Mouse (Mus musculus) myocyte (in vitro differentiated cells): ENCODE data around the gene Olfr1230.

Experiments used
- E2F4 ChIP-seq: IDR thresholded peaks from one replicate; pipeline ENCODE4 v1.6.1; 2011; ENCODE audit warnings: mild to moderate bottlenecking, control low read depth, moderate library complexity; ENCODE audit not compliant: insufficient read depth
- MAX ChIP-seq: IDR thresholded peaks from one replicate; pipeline ENCODE4 v1.6.1; 2011; ENCODE audit warnings: low read depth, mild to moderate bottlenecking, control low read depth
- MYOG ChIP-seq, 3 experiments: IDR thresholded peaks; one replicate each; pipeline ENCODE4 v1.6.1; 2011; ENCODE audit warnings: control low read depth in 2 of 3, low read depth in 2 of 3, mild to moderate bottlenecking in 2 of 3; ENCODE audit not compliant: insufficient read length in 2 of 3, control insufficient read depth in 1 of 3, insufficient read depth in 1 of 3
- POLR2A ChIP-seq: IDR thresholded peaks from one replicate; pipeline ENCODE4 v1.6.1; 2011; ENCODE audit warnings: low read depth, mild to moderate bottlenecking, control low read depth, moderate library complexity; ENCODE audit not compliant: insufficient read length
- TCF12 ChIP-seq: IDR thresholded peaks from one replicate; pipeline ENCODE4 v1.6.1; 2011; ENCODE audit warnings: mild to moderate bottlenecking, control low read depth; ENCODE audit not compliant: poor library complexity, insufficient read depth, severe bottlenecking
- TCF3 ChIP-seq: IDR thresholded peaks from one replicate; pipeline ENCODE4 v1.6.1; 2011; ENCODE audit warnings: low read depth, control low read depth; ENCODE audit not compliant: insufficient read length
- USF1 ChIP-seq: IDR thresholded peaks from one replicate; pipeline ENCODE4 v1.6.1; 2011; ENCODE audit warnings: low read depth, mild to moderate bottlenecking, control low read depth, moderate library complexity

GRCm38 (mm10) chr2:89342298-89342697 lies 45.2 kb upstream of the Olfr1230 start, which contains the start of gene Olfr1233:
- no peak for TF ChIP-seq MAX
- TF ChIP-seq USF1, result no peak
- TF ChIP-seq TCF3, result no peak
- TF ChIP-seq E2F4, result no peak
- TF ChIP-seq POLR2A, result no peak
- no peak for TF ChIP-seq TCF12
- no peak for TF ChIP-seq MYOG (IDR thresholded peaks at IDR 0.05; ENCODE audit: control insufficient read depth in 1 of 3, insufficient read depth in 1 of 3, insufficient read length in 2 of 3, low read depth in 2 of 3)
